Mouse (Mus musculus): ENCODE data around the gene Pald1.

Gene Pald1

DNA sequence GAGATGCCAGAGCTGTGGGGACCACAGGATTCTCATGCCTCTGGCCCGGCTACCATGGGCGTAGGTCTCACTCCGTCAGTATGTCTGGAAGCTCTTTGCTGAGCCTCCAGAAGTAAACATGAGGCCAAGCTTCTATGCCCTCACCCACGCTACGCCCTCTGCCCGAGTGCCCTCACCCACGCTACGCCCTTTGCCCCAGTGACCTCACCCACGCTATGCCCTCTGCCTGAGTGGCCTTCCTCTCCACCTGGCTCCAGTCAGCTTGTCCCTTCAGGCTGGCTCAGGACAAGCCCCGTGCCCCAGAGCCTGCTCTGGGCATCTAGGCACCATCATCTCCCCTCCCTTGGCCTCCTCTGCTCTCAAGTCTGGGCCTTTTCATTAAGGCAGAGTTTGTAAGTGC is 55.8 kb downstream of the Pald1 start:
- no peak for DNase-seq

DNA sequence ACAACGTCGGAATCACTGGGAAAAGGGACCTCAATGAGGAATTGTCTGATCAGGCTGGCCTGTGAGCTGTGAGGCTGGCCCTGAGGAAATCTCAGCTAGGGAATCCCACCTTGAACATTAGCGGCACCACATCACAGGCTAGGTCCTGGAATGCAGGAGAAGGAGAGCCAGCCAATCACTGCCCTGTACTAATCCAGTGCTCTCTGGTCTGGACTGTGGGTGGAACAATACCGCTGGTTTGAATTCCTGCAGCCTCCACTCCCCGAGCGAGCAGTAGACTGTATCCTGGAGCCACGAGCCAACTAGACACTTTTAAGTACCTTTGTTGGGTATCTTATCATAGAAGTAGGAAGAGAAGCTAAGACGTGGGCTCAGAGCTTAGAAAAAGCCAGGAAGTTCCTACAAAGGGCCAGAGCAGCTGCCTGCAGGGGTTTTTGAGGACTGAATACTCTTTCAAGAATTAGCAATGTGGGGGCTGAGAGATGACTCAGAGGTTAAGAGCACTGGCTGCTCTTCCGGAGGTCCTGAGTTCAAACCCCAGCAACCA is 57.5 kb downstream of the Pald1 start:
- DNase-seq = no peak

DNA sequence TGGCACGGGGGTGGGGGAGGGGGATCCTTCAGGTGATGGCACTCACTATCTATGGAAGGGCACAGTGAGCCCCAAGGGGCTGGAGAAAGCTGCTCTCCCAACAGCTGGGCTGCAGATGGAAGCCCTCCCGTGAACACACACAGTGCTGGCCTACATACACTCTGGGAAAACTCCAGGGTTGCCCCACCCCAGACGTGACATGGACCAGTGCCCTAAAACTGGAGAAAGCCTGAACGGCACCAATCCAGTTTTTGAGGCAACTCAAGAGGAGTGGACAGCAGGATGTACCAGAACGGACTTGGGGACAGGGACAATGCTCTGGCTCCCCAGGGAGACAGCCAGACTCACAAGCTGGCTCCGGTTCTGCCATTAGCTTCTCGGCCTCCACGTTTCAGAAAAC is 58.6 kb downstream of the Pald1 start:
- DNase-seq = peak in 1 of 2 experiments; percentile 52

DNA sequence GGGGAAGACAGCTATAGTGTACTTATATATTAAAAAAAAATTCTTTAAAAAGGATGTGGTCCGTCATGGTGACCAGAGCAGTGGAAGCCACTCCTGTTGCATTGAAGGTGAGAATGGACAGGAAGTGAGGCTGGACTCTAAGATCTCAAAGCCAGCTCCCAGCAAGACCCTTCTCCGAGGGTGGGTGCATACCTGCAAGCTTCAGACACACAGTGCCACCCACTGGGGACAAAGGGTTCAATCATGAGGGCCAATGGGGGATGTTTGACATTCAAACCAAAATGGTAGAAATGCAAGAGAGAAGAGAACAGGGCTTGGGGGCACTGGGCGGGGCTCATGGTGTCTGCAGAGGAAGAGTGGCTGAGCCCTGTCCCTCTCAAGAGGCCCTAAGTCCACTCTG is 64.8 kb downstream of the Pald1 start:
- no peak for DNase-seq

DNA sequence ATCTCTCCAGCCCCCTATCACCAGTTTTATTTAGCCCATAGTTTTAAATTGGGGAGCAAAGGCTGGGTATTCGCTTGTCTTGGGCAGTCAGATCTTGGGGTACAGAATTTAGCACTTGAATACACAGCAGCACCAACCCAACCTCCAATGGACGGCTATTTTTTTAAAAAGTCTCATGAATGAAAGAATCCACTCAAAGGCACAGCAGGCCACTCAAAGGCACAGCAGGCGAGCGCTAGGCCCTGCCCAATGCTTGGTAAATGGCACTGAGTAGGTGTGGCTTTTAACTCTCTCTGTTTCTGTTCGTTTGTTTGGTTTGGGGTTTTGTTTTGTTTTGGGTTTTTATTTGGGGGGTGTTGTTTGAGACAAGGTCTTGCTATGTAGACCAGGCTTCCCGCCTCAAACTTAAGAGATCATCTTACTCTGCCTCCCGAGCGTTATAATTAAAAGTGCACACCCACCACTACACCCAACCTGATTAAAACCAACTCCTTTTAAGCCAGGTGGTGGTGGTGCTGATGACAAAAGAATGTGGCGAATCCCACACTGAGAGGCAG is 67.9 kb downstream of the Pald1 start:
- DNase-seq = no peak

DNA sequence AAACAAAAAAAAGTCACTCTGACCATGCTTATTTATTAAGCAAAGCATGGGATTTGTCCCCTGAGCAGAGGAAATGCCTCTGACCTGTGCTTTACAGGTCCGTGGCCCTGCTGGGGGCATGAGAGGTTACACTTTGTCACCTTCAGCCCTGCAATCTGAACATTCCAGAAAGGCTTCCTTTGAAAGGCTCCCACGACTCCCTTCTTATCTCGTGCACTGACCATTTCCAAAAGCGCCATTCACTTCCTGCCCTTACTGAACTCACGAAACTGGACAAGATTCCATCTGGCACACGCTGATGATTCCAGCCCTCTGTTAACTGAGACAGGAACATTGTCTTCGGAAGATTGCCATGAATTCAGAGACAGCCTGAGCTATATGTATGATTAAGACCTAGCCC is 69.6 kb downstream of the Pald1 start:
- DNase-seq = no peak

DNA sequence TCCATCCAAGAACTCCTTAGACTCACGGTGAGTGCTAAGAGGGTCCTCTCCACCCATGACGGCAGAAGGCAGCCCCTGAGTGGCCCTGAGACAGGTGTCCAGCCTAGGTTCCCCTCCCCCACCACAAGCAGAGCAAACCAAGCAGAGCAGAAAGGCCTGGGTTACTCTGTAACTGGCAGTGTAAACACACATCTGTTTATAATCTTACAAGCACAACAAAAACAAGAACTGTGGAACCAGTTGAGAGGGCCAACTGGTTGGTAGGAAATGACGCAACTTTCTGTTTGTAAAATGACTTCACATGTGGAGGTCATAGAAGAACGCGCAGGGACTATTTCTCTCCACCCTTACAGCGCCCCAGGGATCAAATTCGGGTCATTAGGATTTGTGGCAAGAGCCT is 70.6 kb downstream of the Pald1 start:
- no peak for DNase-seq

DNA sequence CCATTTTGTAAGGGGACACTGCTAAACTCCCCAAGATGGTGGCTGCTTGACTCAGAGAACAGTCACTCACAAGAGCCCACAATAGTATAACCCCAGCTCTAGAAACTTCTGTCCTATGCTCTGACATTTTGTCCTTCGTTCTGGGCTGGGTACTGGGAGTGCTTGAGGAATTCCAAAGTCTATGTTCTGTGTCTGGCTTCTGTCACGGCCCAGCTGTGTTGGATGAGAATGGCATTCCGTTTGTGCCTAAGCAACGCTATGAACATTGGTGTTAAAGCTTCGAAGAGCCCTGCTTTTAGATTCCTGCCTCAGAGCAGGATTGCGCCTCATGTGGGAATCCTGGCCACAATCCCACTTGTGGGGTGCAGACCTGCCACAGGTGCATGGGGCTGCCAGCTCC is 71.2 kb downstream of the Pald1 start:
- no peak for DNase-seq

DNA sequence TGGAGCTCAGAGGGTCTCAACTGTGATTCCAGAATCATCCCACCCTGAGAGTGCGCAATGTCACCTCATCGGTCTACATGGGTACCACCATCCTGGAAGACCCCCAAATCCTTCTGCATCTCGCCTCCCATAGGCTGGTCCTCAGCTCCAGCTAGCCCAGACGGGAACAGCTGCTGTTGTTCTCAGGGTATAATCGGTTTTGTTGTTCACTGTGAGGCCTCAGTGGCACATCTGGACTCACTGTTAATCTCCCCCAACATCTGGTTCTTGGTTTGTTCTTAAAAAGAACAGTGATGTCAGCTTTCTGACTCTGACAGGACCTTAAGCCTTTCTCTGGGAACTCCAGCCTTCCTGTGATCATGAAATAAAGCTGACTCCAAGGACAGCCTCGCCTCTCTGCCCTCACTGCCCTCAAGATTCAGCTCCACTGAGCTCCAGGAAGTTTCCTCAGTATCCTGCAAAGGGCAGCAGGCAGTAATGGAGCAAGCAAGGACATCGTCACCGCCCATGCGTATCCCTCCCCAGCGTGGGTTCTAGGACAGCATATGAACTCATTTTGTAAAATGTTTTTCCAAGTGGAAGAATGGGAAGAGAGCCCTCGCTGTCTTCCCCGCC is 74.5 kb downstream of the Pald1 start:
- DNase-seq = no peak

DNA sequence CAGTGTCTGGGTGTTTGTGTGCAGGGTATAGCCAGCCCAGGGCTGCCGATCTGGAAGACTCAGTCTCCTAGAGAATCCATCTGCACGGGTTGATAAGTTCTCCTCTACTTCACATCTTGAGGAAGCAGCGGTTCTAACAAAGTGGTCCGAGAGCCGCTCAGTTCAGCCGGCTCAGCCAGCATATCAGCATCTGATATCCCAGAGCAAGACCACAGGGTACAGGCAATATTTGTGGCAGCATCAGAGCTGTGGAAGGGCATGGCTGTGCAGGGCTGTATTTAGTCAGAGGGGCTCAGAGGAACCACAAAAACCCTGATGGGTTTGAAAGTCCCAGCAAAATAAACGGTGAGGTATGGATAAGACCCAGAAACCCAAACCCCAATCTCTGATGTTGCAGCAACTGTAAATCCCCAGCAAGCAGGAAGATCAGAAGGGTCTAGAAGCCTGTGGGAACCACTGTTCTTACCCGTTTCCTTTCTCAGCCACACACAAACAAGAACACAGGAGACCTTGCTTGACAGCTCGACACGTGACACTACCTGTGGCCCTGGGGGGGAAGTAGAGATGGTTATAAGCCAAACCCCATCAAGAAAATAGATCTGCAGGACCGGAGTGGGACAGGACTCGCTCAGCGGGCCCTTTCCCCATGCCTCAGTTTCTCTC is 77.3 kb downstream of the Pald1 start:
- DNase-seq = no peak

DNA sequence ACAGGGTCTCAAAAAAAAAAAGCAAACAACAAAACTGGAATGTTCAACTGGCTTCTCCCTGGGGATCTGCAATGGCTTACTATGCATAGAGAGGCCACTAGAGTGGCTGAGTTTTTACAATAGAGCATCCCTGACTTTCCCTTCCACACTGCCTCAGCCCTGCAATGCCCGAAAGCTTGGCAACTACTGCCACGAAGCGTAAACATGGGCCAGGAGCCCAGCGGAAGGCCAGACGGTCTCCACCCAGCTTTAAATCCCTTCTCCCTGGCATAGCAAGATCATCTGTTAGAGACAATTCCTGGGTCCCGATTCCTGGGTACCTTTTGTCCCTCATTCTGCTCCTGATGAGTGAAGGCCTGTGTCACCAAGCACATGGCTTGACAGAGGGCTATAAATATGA is 79.3 kb downstream of the Pald1 start:
- DNase-seq = peak; percentile 50 to 60

DNA sequence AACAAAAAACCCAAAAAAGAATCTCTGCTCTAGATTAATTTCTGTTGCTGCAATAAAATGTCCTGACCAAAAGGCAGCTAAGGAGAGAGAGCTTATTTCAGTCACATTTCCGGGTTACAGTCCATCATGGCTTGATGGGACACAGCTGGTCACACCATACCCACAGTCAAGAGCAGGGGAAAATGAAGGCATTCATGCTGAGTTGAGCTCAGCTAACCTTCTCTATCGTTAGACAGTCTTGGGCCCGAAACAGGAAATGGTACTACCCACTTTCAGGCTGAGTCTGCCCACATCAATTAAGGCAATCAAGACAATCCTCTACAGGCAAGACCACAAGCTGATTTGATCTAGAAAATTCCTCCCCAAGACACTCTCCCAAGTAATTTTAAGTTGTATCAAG is 82.3 kb downstream of the Pald1 start:
- DNase-seq = no peak

DNA sequence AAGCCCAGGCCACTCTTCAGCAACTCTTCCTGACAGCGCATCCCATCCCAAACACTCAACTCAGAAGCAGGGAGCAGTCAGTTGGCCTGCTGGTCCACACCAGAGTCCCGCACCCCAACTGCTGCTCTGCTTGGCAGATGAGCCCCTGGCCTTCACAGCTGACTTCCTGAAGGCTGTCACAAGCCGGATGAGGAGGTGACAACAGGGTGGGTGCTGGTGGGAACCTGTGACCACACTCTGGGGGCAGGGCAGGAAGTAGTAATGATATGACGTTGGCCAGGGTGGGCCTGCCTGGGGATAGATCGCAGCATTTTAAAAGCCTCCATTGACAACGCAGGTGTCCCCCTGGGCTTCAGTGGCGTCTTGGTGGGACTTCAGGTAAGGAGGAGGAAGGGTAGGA is 85.9 kb downstream of the Pald1 start, which contains the start of gene Prf1:
Gene Prf1 (plus strand): TSS at position 357 of the 400 bp plus-strand sequence.
- peak in 1 of 2 experiments; percentile 36 for DNase-seq

DNA sequence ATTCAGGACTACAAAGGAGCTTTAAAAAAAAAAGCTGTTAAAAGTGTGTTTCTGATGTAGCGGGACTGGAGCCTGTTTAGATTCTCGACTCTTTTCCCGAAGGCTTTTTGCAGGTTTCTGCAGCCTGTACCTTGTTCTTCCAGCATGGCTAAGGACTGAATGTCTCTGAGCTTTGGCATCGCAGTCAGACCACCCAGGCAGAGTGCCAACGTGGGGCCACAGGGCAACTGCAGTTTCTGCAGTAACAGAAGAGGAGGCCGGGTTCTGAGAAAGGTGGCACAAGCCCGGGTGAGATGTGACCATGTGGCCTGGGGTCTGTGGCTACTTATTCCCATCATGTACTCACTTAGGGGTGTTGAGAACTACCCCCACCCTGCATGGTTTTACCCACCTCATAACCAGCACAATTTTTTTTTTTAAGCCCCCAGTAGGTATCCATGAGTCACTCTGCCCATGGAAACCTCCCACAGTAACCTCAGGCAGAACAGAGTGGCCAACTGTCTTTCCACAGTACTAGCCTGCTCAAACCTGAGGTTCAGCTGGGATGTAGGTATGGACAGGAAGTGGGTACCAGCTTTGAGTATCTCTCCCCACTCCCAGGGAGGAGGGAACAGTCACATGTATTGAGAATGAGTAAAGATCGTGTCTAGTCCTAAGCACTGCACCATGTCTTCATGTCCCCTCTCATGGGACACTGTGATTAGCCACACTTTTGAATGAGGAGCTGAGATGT is 86.5 kb downstream of the Pald1 start:
- no peak for DNase-seq

DNA sequence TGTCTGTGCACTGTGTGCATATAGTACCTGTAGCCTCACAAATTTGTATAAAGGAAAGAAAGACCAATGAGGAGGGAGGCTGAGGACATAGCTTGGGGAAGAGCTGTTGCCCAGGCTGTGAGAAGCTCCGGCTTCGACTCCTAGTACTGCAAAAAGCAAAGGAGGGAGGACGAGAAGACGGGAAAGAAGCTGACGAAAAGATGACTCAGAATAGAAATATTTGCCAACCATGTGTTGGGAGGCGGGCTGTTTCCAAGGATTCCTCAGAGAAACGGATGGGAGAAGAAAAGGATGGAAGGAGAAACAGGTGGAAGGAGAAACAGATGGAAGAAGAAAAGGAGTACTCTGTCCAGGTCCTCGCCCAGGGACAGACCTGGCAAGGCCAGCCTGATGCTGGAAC is 89.1 kb downstream of the Pald1 start:
- DNase-seq = no peak

DNA sequence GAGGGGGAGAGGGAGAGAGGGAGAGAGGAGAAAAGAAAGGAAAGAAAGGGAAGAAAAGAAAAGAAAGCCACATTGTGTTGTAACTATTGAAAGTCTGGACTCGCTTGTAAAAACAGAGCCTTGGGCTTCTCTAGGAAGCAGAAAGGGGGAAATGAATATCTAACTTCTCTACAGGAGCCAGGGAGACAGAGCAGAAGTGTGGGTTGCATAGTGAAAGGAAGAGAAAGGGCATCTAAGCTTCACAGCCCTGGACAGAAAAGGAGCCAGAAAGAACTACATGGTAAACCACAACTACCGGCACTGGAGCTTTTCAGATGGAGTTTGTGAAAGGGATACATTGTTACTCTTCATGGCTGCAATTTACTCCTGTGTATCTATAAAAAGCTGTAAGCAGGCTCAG is 92.9 kb downstream of the Pald1 start:
- DNase-seq = no peak

DNA sequence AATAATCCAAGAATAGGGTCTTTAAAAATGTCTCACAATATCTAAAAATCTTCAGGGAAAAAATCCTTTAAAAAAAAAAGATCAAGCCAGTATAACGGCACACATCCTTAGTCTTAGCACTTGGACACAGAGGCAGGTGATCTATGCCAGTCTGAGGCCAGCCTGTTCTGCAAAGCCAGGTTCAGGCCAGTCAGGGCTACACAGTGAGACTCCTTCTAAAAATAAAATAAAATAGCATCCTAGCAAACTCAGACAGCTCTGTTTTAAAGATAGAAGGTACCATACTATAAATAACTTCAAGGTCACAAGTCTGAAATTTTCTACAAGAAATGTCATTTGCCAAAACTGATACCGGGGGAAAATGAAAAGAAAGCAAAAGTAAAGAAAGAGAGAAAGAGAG is 93.3 kb downstream of the Pald1 start:
- DNase-seq = no peak

DNA sequence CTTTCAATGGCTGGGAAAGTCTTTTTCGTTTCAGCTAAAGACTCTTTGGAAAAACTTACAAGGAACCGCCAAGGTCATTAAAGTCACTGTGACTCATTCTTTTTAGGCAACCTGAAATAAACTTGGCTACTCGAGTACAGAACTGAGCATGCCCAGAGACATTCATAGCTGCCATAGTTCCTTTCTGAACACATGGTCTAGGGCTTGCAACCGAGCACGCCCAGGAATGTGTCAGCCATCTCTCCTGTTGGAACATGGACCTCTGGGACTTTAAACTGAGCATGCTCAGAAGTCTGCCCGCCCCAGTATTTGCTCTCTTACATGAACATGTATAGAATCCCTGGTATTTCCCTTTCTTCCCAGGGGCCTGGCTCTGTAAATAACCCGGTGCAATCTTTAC is 97.1 kb downstream of the Pald1 start:
- DNase-seq = peak in 1 of 2 experiments; percentile 48

DNA sequence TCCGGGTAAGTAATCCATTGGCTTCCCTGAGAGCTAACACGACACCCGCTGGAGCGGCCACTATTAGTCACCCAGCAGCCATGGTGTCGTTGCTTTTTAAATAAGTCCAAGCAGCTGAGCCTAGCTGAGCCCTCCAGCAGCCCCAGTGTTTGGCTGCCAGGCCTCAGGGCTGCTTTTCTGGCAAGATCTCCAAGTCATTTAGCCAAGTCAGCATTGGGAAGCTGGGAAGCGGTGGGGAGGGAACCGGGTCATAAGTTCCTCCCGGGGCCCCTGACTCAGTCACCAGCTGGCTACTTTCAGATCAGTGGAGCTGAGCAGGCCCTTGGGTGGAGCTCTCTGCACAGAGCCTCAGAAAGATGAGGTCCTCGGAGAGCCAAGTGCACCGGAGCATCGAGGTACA is 98.1 kb downstream of the Pald1 start:
- DNase-seq = peak; percentile 55 to 86

DNA sequence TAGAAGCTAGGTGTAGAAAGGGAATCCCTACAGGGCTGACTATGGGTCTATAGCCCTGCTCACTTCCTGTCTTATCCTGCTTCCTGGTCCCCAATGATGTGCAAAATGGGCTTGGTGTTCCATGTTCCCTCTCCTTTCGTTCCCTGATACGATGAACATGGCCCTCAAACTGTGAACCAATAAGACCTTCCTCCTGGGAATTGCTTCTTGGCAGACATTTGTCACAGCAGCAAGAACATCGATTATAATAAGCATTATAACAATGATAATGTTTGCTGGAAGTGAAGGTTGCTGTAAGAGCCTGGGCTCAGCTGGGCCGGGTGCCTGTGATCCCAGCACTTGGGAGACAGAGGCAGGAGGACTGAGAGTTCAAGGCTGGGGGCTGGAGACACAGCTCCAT is 99.0 kb downstream of the Pald1 start:
- DNase-seq = no peak

DNA sequence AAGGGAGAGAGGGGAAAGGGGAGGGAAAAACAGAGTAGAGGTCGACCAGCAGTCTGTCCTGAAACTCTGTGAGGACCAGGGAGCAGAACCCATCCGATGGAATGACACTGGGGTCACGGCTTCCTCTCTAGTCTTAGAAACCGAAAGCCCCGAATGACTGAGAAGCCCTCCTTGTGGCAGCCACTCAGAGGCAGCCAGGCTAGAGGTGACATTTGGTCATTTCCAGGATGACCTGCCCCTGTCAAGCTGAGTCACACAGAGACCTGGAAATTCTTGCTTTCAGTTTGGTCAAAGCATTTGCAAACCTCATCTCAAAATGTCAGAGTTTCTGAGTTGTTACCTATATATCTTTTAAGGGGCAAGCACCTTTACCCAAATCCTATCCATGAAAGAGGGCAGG is 102.2 kb downstream of the Pald1 start:
- no peak for DNase-seq

DNA sequence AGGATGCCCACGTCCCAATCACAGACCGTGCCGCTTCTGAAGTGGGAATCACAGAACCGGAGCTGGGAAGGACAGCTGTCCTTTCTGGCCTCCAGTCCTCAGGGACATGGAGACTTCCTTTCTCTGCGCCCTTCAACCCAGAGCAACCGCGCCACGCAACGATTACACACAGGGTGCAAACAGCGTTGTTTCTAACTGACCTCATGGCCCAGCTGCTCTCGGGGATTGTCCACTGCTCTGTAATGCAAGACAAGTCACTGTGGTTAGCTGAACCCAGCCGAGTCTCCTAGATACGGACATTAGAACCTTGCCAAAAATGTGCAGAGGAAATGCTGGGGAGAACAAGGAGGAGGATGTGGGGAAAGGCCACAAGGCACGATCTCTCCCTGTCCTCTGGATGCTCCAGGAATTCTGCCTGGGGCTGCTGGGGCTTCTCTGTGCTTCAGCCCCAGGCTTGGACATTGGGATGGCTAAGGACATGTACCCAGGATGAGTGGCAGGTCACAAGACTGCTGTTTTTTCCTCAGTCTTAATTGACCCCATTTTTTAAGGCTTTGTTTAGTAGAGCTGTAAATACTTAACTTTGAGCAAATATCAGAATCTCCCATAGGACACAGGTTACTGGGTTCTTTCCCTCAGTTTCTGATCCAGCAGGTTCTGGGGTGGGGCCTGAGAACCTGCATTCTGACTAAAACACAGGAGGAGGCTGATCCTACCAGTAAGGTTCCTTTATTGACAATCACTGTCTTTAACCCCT is 105.2 kb downstream of the Pald1 start:
- DNase-seq = peak; percentile 54 to 80

DNA sequence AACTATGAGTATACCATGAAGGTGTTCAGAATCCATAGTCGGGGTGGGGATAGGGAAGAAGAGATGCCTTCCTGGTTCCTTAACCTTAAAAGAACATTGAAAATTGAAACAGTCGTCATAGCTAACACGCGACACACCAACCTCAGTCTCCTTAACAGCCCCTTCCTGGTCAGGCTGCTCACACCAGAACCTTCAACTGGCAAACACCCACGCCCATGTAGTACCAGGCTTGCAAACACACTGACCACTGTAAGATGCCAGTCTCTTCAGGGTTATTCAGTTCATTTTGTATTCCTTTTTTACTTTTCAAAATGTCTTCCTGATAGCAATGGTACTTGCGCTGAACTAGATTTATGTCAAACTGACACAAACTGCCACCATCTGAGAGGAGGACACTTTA is 106.3 kb downstream of the Pald1 start:
- DNase-seq = no peak

Data from lung, postnatal 4 days (tissue).